Mouse (Mus musculus) stomach, postnatal 0 days (tissue): ENCODE results near the gene Gli2.

Experiments
- CTCF ChIP-seq: IDR thresholded peaks from 2 replicates; pipeline ENCODE4 v1.5.1; 2016; ENCODE audit warnings: antibody characterized with exemption, low read depth, mild to moderate bottlenecking, moderate library complexity
- EP300 ChIP-seq: optimal IDR thresholded peaks from 2 replicates; pipeline ENCODE3; 2016; ENCODE audit warnings: antibody characterized with exemption

DNA sequence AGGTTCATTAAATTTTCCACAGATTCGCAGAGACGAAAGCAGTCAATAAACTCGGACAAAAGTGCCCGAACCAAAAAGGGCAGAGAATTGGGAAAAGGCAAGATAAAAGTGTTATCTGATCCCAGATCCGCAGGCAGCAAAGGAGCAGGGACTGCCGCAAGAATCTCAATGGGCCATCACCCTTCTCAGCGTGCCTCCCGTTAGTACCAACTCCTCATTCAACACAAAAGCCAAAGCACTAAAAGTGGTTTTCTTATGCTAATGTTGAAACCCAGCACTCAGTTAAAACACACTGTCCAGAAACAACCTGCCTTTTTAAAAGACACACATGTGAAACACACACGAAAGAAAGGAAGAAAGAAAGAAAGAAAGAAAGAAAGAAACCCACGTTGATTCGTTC lies 4.4 kb downstream of the Gli2 start:
- TF ChIP-seq CTCF (no peak), EP300 (no peak)
